In genomic region chr5:125215346-125215929, GRCm38 (mm10) we compare ENCODE assay signal across 8 mouse cellular contexts. TPM values are rescaled to one million over a fixed set of nuclear protein-coding genes. Genes with fewer than 3 reads are reported as not detected.
A peak's percentile ranks its signal among the peaks of the same experiment; 100 is the strongest.
DNase-seq lines count a peak whose midpoint lies in the region; ATAC-seq lines count a peak whose summit lies in the region.

No protein-coding gene starts in this region.

- 0 out of 2 replicates have a peak, but pooled peaks have one; percentile 7 for ATAC-seq in heart, embryonic 12.5 days (ENCODE audit: insufficient number of reproducible peaks, low FRiP score)
- no peak for ATAC-seq in kidney, embryonic 14.5 days (ENCODE audit: low FRiP score, low TSS enrichment)
- 0 out of 2 replicates have a peak, but pooled peaks have one; percentile 13 for ATAC-seq in midbrain, embryonic 13.5 days

- H3K27me3 ChIP-seq in embryonic facial prominence, embryonic 10.5 days (replicated peaks; ENCODE audit: low read depth, poor library complexity, severe bottlenecking): peaks cover 35% of the 10 kb centered on the region
- H3K27me3 ChIP-seq in heart, embryonic 12.5 days (replicated peaks): peaks cover 5% of the 10 kb centered on the region; the same call in 1 of the 2 replicates
- H3K27me3 ChIP-seq in kidney, embryonic 14.5 days (ENCODE audit: control insufficient read depth, insufficient read depth, low read length): peaks cover 3% of the 10 kb centered on the region; the same call in 1 of the 2 replicates
- no peaks in the 10 kb centered on the region for H3K27me3 ChIP-seq in midbrain, embryonic 13.5 days

- H3K9me3 ChIP-seq in embryonic facial prominence, embryonic 10.5 days: no peaks in the 10 kb centered on the region
- H3K9me3 ChIP-seq in heart, embryonic 12.5 days (replicated peaks): no peaks in the 10 kb centered on the region
- no peaks in the 10 kb centered on the region for H3K9me3 ChIP-seq in kidney, embryonic 14.5 days (ENCODE audit: control insufficient read depth, low read length)
- no peaks in the 10 kb centered on the region for H3K9me3 ChIP-seq in midbrain, embryonic 13.5 days

- H3K27ac ChIP-seq in embryonic facial prominence, embryonic 10.5 days (replicated peaks): peak overlapping the region; percentile 89
- peak overlapping the region; percentile 12; the same call in 1 of the 2 replicates for H3K27ac ChIP-seq in heart, embryonic 12.5 days (ENCODE audit: poor library complexity, severe bottlenecking)
- H3K27ac ChIP-seq in kidney, embryonic 14.5 days (ENCODE audit: low read depth, low read length): peak overlapping the region; percentile 63
- H3K27ac ChIP-seq in midbrain, embryonic 13.5 days: peak overlapping the region; percentile 89

- DNase-seq in right cerebral cortex, postnatal 4 days: peak; percentile 49
- no peak for DNase-seq in right cerebral cortex, postnatal 25 days
- DNase-seq in embryonic facial prominence, embryonic 10.5 days (ENCODE audit: low spot score): no peak
- no peak for DNase-seq in left cerebral cortex, adult 8-10 months (ENCODE audit: low spot score in 2 of 2)
- DNase-seq in yolk sac, embryonic 10.5 days (ENCODE audit: low spot score): no peak

- H3K4me2 ChIP-seq in heart, embryonic 12.5 days: peak overlapping the region; percentile 73
- H3K4me2 ChIP-seq in kidney, embryonic 14.5 days (replicated peaks; ENCODE audit: low read depth, low read length): peak overlapping the region; percentile 45
- peak overlapping the region; percentile 50 for H3K4me2 ChIP-seq in midbrain, embryonic 13.5 days (replicated peaks)

- peak overlapping the region; percentile 65 for H3K9ac ChIP-seq in heart, embryonic 12.5 days
- peak overlapping the region; percentile 45 for H3K9ac ChIP-seq in kidney, embryonic 14.5 days (ENCODE audit: low read depth, low read length)
- H3K9ac ChIP-seq in midbrain, embryonic 13.5 days (replicated peaks): peak overlapping the region; percentile 54

- WGBS in embryonic facial prominence, embryonic 10.5 days: 25% methylated on average over 11 of the region's 11 CpGs
- WGBS in heart, embryonic 12.5 days: 28% methylated on average over 11 of the region's 11 CpGs
- 16% methylated on average over 11 of the region's 11 CpGs for WGBS in kidney, embryonic 14.5 days
- WGBS in midbrain, embryonic 13.5 days: 16% methylated on average over 11 of the region's 11 CpGs

- peak overlapping the region; percentile 47 for H3K4me3 ChIP-seq in embryonic facial prominence, embryonic 10.5 days
- peak overlapping the region; percentile 32 for H3K4me3 ChIP-seq in heart, embryonic 12.5 days
- H3K4me3 ChIP-seq in kidney, embryonic 14.5 days (ENCODE audit: low read length): peak overlapping the region; percentile 17
- H3K4me3 ChIP-seq in midbrain, embryonic 13.5 days (replicated peaks): peak overlapping the region; percentile 18; the same call in 1 of the 2 replicates

- H3K36me3 ChIP-seq in embryonic facial prominence, embryonic 10.5 days (replicated peaks): no peaks in the 10 kb centered on the region
- H3K36me3 ChIP-seq in heart, embryonic 12.5 days: no peaks in the 10 kb centered on the region
- H3K36me3 ChIP-seq in kidney, embryonic 14.5 days (ENCODE audit: control insufficient read depth, insufficient read depth, low read length): no peaks in the 10 kb centered on the region
- no peaks in the 10 kb centered on the region for H3K36me3 ChIP-seq in midbrain, embryonic 13.5 days

- peaks cover 26% of the 10 kb centered on the region for H3K4me1 ChIP-seq in embryonic facial prominence, embryonic 10.5 days
- peaks cover 24% of the 10 kb centered on the region for H3K4me1 ChIP-seq in heart, embryonic 12.5 days (replicated peaks)
- H3K4me1 ChIP-seq in kidney, embryonic 14.5 days (ENCODE audit: control insufficient read depth, insufficient read depth, low read length): peaks cover 20% of the 10 kb centered on the region
- peaks cover 33% of the 10 kb centered on the region for H3K4me1 ChIP-seq in midbrain, embryonic 13.5 days (replicated peaks)

RNA-seq across cellular contexts. Expression of gene Ncor2, which starts 36.4 kb away (rescaled TPM):
- 19.2 and 19.8 TPM in 2 replicates for polyA plus RNA-seq in embryonic facial prominence, embryonic 10.5 days (2016; fragmentation: Nextera tagmentation; extraction: Ambion mirVana)
- polyA plus RNA-seq in heart, embryonic 12.5 days (2016; fragmentation: Nextera tagmentation; extraction: Ambion mirVana): 17.0 and 18.6 TPM in 2 replicates
- 34.6 and 35.0 TPM in 2 replicates for polyA plus RNA-seq in kidney, embryonic 14.5 days (2014; fragmentation: Nextera tagmentation; extraction: Ambion mirVana)
- polyA plus RNA-seq in midbrain, embryonic 13.5 days (2015; fragmentation: Nextera tagmentation; extraction: Ambion mirVana): 20.2 and 22.6 TPM in 2 replicates
- 100 to 1,000 TPM; 171 to 184 (median 179) TPM for total RNA-seq in left cerebral cortex, adult 8-10 months (2022)

Comparison
In these comparisons a context has a peak if more than half of its experiments do, and no peak if none do; other contexts are left out.
1. H3K27ac ChIP-seq: peak in every context shown above with its lines; median percentile 89 in embryonic facial prominence, embryonic 10.5 days; 89 in midbrain, embryonic 13.5 days; 63 in kidney, embryonic 14.5 days; 12 in heart, embryonic 12.5 days.